In genomic region chr9:41264485-41264884, GRCm38 (mm10) we compare ENCODE assay signal across 14 mouse cellular contexts.
DNase-seq lines count a peak whose midpoint lies in the region; ATAC-seq and TF ChIP-seq lines count a peak whose summit lies in the region.
"Had no signal": no experiment of that assay in that cellular context is flagged by ENCODE, and none has a peak within 500 bp of the region (broad histone marks: within the 10 kb centered on the region; RNA-seq: fewer than 3 reads in every experiment).

No protein-coding gene starts in this region.

- no peak for TF ChIP-seq CTCF in Patski (IDR thresholded peaks at IDR 0.05)
- TF ChIP-seq CTCF in cerebellum, adult 2 months (IDR thresholded peaks at IDR 0.05; ENCODE audit: borderline replicate concordance, insufficient read depth, low read depth, low read length): no peak
- no peak for TF ChIP-seq CTCF in forebrain, postnatal 0 days (IDR thresholded peaks at IDR 0.05; ENCODE audit: low read depth)

- no peak for DNase-seq in hindbrain, embryonic 10.5 days (ENCODE audit: low spot score)
- no peak for DNase-seq in hindbrain, embryonic 11.5 days (ENCODE audit: low spot score)
- DNase-seq in Patski (ENCODE audit: low read depth, low spot score): peak; percentile 33
- DNase-seq in cerebellum, adult 2 months: peak; percentile 48 to 72
- DNase-seq in forebrain, postnatal 0 days: peak; percentile 36
- no peak for DNase-seq in left cerebral cortex, postnatal 36 days (ENCODE audit: low spot score in 2 of 2)
- DNase-seq in adrenal gland, adult 8-10 months: no peak
- DNase-seq in heart, adult 18-20 months: no peak
- DNase-seq: adrenal gland, adult 2 months; gastrocnemius, postnatal 36 days; kidney, adult 18-20 months; lung, adult 2 months had no signal

- H3K9me3 ChIP-seq in hindbrain, embryonic 10.5 days: no peaks in the 10 kb centered on the region
- no peaks in the 10 kb centered on the region for H3K9me3 ChIP-seq in hindbrain, embryonic 11.5 days (ENCODE audit: control insufficient read depth, low read length)
- no peaks in the 10 kb centered on the region for H3K9me3 ChIP-seq in forebrain, postnatal 0 days (ENCODE audit: low read length)
- H3K9me3 ChIP-seq: limb, embryonic 12.5 days; midbrain, embryonic 12.5 days had no signal

- POLR2A ChIA-PET in Patski (lab: Charles Lee): no interaction called here

- H3K27me3 ChIP-seq in hindbrain, embryonic 10.5 days (ENCODE audit: insufficient read depth, poor library complexity, severe bottlenecking): no peaks in the 10 kb centered on the region; the same call in 1 of the 2 replicates
- no peaks in the 10 kb centered on the region for H3K27me3 ChIP-seq in hindbrain, embryonic 11.5 days (ENCODE audit: control insufficient read depth, insufficient read depth, low read length)
- H3K27me3 ChIP-seq in Patski: no peaks in the 10 kb centered on the region
- no peaks in the 10 kb centered on the region; the same call in 1 of the 2 replicates for H3K27me3 ChIP-seq in cerebellum, adult 2 months (ENCODE audit: control insufficient read depth, insufficient read depth, low read length)
- no peaks in the 10 kb centered on the region for H3K27me3 ChIP-seq in forebrain, postnatal 0 days (ENCODE audit: insufficient read depth, low read length)
- H3K27me3 ChIP-seq: limb, embryonic 12.5 days; midbrain, embryonic 12.5 days had no signal

- peaks cover 14% of the 10 kb centered on the region; the same call in 1 of the 2 replicates for H3K4me1 ChIP-seq in hindbrain, embryonic 10.5 days (replicated peaks)
- no peaks in the 10 kb centered on the region for H3K4me1 ChIP-seq in hindbrain, embryonic 11.5 days (replicated peaks; ENCODE audit: control insufficient read depth, insufficient read depth, low read length)
- H3K4me1 ChIP-seq in cerebellum, adult 2 months (ENCODE audit: control insufficient read depth, insufficient read depth, low read length): no peaks in the 10 kb centered on the region; the same call in 1 of the 2 replicates
- H3K4me1 ChIP-seq in forebrain, postnatal 0 days (ENCODE audit: insufficient read depth): no peaks in the 10 kb centered on the region
- H3K4me1 ChIP-seq: limb, embryonic 12.5 days had no signal

- H3K9ac ChIP-seq in hindbrain, embryonic 11.5 days (ENCODE audit: low read depth, low read length): no peak overlapping the region
- no peak overlapping the region for H3K9ac ChIP-seq in forebrain, postnatal 0 days
- H3K9ac ChIP-seq: limb, embryonic 12.5 days; midbrain, embryonic 12.5 days had no signal

- in situ Hi-C loops in Patski (cut with MboI; ENCODE audit: low pct_unique_long_range_greater_than_20kb): no loop called here

- WGBS in hindbrain, embryonic 10.5 days: 51% methylated on average over 6 of the region's 6 CpGs
- 51% methylated on average over 6 of the region's 6 CpGs for WGBS in hindbrain, embryonic 11.5 days
- WGBS in cerebellum, adult 2 months: 4% methylated on average over 6 of the region's 6 CpGs
- whole genome bisulfite sequencing in forebrain, postnatal 0 days: 42% methylated on average over 6 of the region's 6 CpGs

- TF ChIP-seq POLR2A in cerebellum, adult 2 months (IDR thresholded peaks at IDR 0.05; ENCODE audit: borderline replicate concordance, insufficient read depth, low read length): no peak

- H3K4me2 ChIP-seq in hindbrain, embryonic 11.5 days (replicated peaks; ENCODE audit: low read depth, low read length): no peak overlapping the region
- no peak overlapping the region for H3K4me2 ChIP-seq in forebrain, postnatal 0 days (ENCODE audit: low read depth)
- H3K4me2 ChIP-seq: limb, embryonic 12.5 days; midbrain, embryonic 12.5 days had no signal

- ATAC-seq in hindbrain, embryonic 11.5 days (ENCODE audit: low FRiP score): no peak
- ATAC-seq in Patski: no peak
- ATAC-seq in forebrain, postnatal 0 days: peak; percentile 34; the same call in 1 of the 2 replicates

- intact Hi-C loops in left cerebral cortex, postnatal 36 days (cut with DNase I): no loop called here

- CTCF ChIA-PET in Patski (lab: Charles Lee): no interaction called here

- peak overlapping the region; percentile 50 for H3K27ac ChIP-seq in hindbrain, embryonic 10.5 days
- H3K27ac ChIP-seq in hindbrain, embryonic 11.5 days (ENCODE audit: low read depth, low read length): no peak overlapping the region
- H3K27ac ChIP-seq in cerebellum, adult 2 months (ENCODE audit: insufficient read depth, low read length): no peak overlapping the region
- H3K27ac ChIP-seq in forebrain, postnatal 0 days (ENCODE audit: low read depth, low read length): no peak overlapping the region
- H3K27ac ChIP-seq: limb, embryonic 12.5 days; midbrain, embryonic 12.5 days had no signal

- no peak overlapping the region for H3K4me3 ChIP-seq in hindbrain, embryonic 10.5 days
- no peak overlapping the region for H3K4me3 ChIP-seq in hindbrain, embryonic 11.5 days (ENCODE audit: low read depth, low read length)
- no peak overlapping the region for H3K4me3 ChIP-seq in cerebellum, adult 2 months (replicated peaks; ENCODE audit: insufficient read depth, low read depth, low read length)
- H3K4me3 ChIP-seq in forebrain, postnatal 0 days (ENCODE audit: low read depth, low read length): no peak overlapping the region
- H3K4me3 ChIP-seq: limb, embryonic 12.5 days; midbrain, embryonic 12.5 days had no signal

- no peaks in the 10 kb centered on the region for H3K36me3 ChIP-seq in hindbrain, embryonic 10.5 days
- no peaks in the 10 kb centered on the region for H3K36me3 ChIP-seq in hindbrain, embryonic 11.5 days (ENCODE audit: control insufficient read depth, insufficient read depth, low read length)
- H3K36me3 ChIP-seq in forebrain, postnatal 0 days (ENCODE audit: insufficient read depth): no peaks in the 10 kb centered on the region
- H3K36me3 ChIP-seq: limb, embryonic 12.5 days; midbrain, embryonic 12.5 days had no signal

Comparison
In these comparisons a context has a peak if more than half of its experiments do, and no peak if none do; other contexts are left out.
1. DNase-seq: peak in Patski (single experiment), cerebellum, adult 2 months (2 of 2) and forebrain, postnatal 0 days (single experiment); none in hindbrain, embryonic 10.5 days (single experiment), hindbrain, embryonic 11.5 days (single experiment), left cerebral cortex, postnatal 36 days (0 of 2), adrenal gland, adult 8-10 months (single experiment) and heart, adult 18-20 months (0 of 2).